Mouse (Mus musculus): Measurements from ENCODE around the gene Nfib.

- TF ChIP-seq POLR2A (IDR thresholded peaks at IDR 0.05; ENCODE audit: insufficient read length, low read depth) (no peak), USF1 (IDR thresholded peaks at IDR 0.05; ENCODE audit: low read depth) (no peak), MYOD1 (IDR thresholded peaks at IDR 0.05; ENCODE audit: control insufficient read depth in 1 of 3, insufficient read length in 2 of 3, low read depth in 2 of 3) (no peak)
These were observed 453.5 kb downstream of the Nfib start for GRCm38 (mm10) chr4:82252054-82252453.

Measured in myocyte (in vitro differentiated cells).